Comparison of ENCODE assay signal across 7 mouse cellular contexts in the genomic region with DNA sequence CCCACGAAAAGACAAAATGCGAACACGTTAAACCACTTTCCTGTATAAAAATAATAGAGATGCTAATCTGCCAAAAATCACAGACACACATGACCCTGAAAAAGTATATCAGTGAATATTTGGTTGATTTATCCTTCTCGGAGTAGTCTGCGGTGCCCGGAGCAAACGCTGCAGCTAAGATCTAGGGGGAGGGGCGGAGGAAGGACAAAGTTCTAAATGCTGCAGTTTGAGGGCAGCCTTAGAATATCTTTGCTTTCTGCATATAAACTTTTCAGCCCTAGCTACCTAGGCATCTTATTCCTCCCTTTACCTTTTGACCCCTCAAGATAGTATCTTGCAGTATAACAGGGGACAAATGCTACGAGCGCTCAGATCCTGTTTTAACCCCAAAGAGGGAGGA. TPM values are rescaled to one million over a fixed set of nuclear protein-coding genes. Genes with fewer than 3 reads are reported as not detected.
DNase-seq lines count a peak whose midpoint lies in the region; ATAC-seq and TF ChIP-seq lines count a peak whose summit lies in the region.

No protein-coding gene starts in this region.

- H3K9ac ChIP-seq in lung, postnatal 0 days (replicated peaks; ENCODE audit: low read depth): no peak overlapping the region
- H3K9ac ChIP-seq in embryonic facial prominence, embryonic 11.5 days (replicated peaks; ENCODE audit: low read length): no peak overlapping the region
- peak overlapping the region; percentile 72 for H3K9ac ChIP-seq in hindbrain, embryonic 14.5 days
- peak overlapping the region; percentile 87 for H3K9ac ChIP-seq in neural tube, embryonic 13.5 days

- no peak overlapping the region for H3K4me2 ChIP-seq in lung, postnatal 0 days (replicated peaks; ENCODE audit: low read depth, low read length)
- H3K4me2 ChIP-seq in embryonic facial prominence, embryonic 11.5 days (ENCODE audit: low read depth, low read length): no peak overlapping the region
- peak overlapping the region; percentile 74 for H3K4me2 ChIP-seq in hindbrain, embryonic 14.5 days (replicated peaks)
- peak overlapping the region; percentile 72 for H3K4me2 ChIP-seq in neural tube, embryonic 13.5 days

- H3K4me3 ChIP-seq in lung, postnatal 0 days (ENCODE audit: low read depth, low read length): no peak overlapping the region
- no peak overlapping the region; the same call in 1 of the 2 replicates for H3K4me3 ChIP-seq in embryonic facial prominence, embryonic 11.5 days (ENCODE audit: low read depth, low read length)
- peak overlapping the region; percentile 46 for H3K4me3 ChIP-seq in hindbrain, embryonic 14.5 days (replicated peaks; ENCODE audit: low read length)
- peak overlapping the region; percentile 54 for H3K4me3 ChIP-seq in neural tube, embryonic 13.5 days

- no peak for ATAC-seq in lung, postnatal 0 days
- no peak for ATAC-seq in embryonic facial prominence, embryonic 11.5 days (replicated peaks; ENCODE audit: insufficient number of reproducible peaks, low FRiP score, low TSS enrichment, low read depth)
- ATAC-seq in hindbrain, embryonic 14.5 days (ENCODE audit: low FRiP score): no peak
- no peak for ATAC-seq in neural tube, embryonic 13.5 days (ENCODE audit: low read depth)

- no peak for TF ChIP-seq CTCF in lung, postnatal 0 days (IDR thresholded peaks at IDR 0.05)

- peaks cover 21% of the 10 kb centered on the region; the same call in 1 of the 2 replicates for H3K4me1 ChIP-seq in lung, postnatal 0 days (ENCODE audit: insufficient read depth, low read depth, low read length)
- peaks cover 4% of the 10 kb centered on the region; the same call in 1 of the 2 replicates for H3K4me1 ChIP-seq in embryonic facial prominence, embryonic 11.5 days (ENCODE audit: control insufficient read depth, insufficient read depth, low read length)
- H3K4me1 ChIP-seq in hindbrain, embryonic 14.5 days (replicated peaks; ENCODE audit: control insufficient read depth, insufficient read depth, low read length): 0 out of 2 replicates have a peak, but pooled peaks cover 7% of the 10 kb centered on the region
- H3K4me1 ChIP-seq in neural tube, embryonic 13.5 days (replicated peaks): peaks cover 33% of the 10 kb centered on the region

- H3K36me3 ChIP-seq in lung, postnatal 0 days (ENCODE audit: insufficient read depth, low read length): no peaks in the 10 kb centered on the region
- no peaks in the 10 kb centered on the region for H3K36me3 ChIP-seq in embryonic facial prominence, embryonic 11.5 days (replicated peaks; ENCODE audit: control insufficient read depth, insufficient read depth, low read depth, low read length)
- H3K36me3 ChIP-seq in hindbrain, embryonic 14.5 days (replicated peaks; ENCODE audit: control insufficient read depth, insufficient read depth): no peaks in the 10 kb centered on the region
- no peaks in the 10 kb centered on the region for H3K36me3 ChIP-seq in neural tube, embryonic 13.5 days

- peak; percentile 14 for DNase-seq in lung, postnatal 0 days (ENCODE audit: low spot score)
- DNase-seq in lung, postnatal 4 days: no peak
- peak; percentile 47 for DNase-seq in embryonic facial prominence, embryonic 11.5 days (ENCODE audit: low spot score)
- DNase-seq in hindbrain, embryonic 14.5 days (ENCODE audit: low spot score): peak; percentile 55
- no peak for DNase-seq in frontal cortex, postnatal 10 days (ENCODE audit: low spot score in 2 of 2)
- no peak for DNase-seq in urinary bladder, postnatal 14 days (ENCODE audit: low spot score)

- no peaks in the 10 kb centered on the region for H3K9me3 ChIP-seq in lung, postnatal 0 days (ENCODE audit: low read length)
- H3K9me3 ChIP-seq in embryonic facial prominence, embryonic 11.5 days (replicated peaks; ENCODE audit: control insufficient read depth, low read length): no peaks in the 10 kb centered on the region
- no peaks in the 10 kb centered on the region for H3K9me3 ChIP-seq in hindbrain, embryonic 14.5 days (ENCODE audit: control insufficient read depth, low read length)
- H3K9me3 ChIP-seq in neural tube, embryonic 13.5 days: no peaks in the 10 kb centered on the region

- peaks cover 71% of the 10 kb centered on the region for H3K27me3 ChIP-seq in lung, postnatal 0 days (replicated peaks; ENCODE audit: insufficient read depth, low read length)
- peaks cover 34% of the 10 kb centered on the region for H3K27me3 ChIP-seq in embryonic facial prominence, embryonic 11.5 days (ENCODE audit: control insufficient read depth, insufficient read depth, low read length)
- peaks cover 47% of the 10 kb centered on the region for H3K27me3 ChIP-seq in hindbrain, embryonic 14.5 days (ENCODE audit: control insufficient read depth, insufficient read depth, low read length)
- H3K27me3 ChIP-seq in neural tube, embryonic 13.5 days: peaks cover 74% of the 10 kb centered on the region

- no peak for TF ChIP-seq EP300 in lung, postnatal 0 days (IDR thresholded peaks at IDR 0.05)

- no peak overlapping the region for H3K27ac ChIP-seq in lung, postnatal 0 days (ENCODE audit: low read length)
- no peak overlapping the region for H3K27ac ChIP-seq in embryonic facial prominence, embryonic 11.5 days (replicated peaks; ENCODE audit: low read depth, low read length)
- peak overlapping the region; percentile 96 for H3K27ac ChIP-seq in hindbrain, embryonic 14.5 days
- H3K27ac ChIP-seq in neural tube, embryonic 13.5 days (replicated peaks): peak overlapping the region; percentile 97

- 3% methylated on average over 10 of the region's 10 CpGs for WGBS in lung, postnatal 0 days
- WGBS in embryonic facial prominence, embryonic 11.5 days: 1% methylated on average over 10 of the region's 10 CpGs
- under 1% methylated on average over 10 of the region's 10 CpGs for WGBS in hindbrain, embryonic 14.5 days
- WGBS in neural tube, embryonic 13.5 days: 1% methylated on average over 10 of the region's 10 CpGs

RNA-seq across cellular contexts. Expression of a gene that starts 1.4 kb away (rescaled TPM):
- polyA plus RNA-seq in lung, postnatal 0 days (2015; fragmentation: Nextera tagmentation; extraction: Ambion mirVana): 0.31 and 0.42 TPM in 2 replicates
- polyA plus RNA-seq in embryonic facial prominence, embryonic 11.5 days (2014; fragmentation: Nextera tagmentation; extraction: Ambion mirVana): 11.5 and 13.0 TPM in 2 replicates
- polyA plus RNA-seq in hindbrain, embryonic 14.5 days (2014; fragmentation: Nextera tagmentation; extraction: Ambion mirVana): 64.6 and 83.7 TPM in 2 replicates
- polyA plus RNA-seq in neural tube, embryonic 13.5 days (2015; fragmentation: Nextera tagmentation; extraction: Ambion mirVana): 74.3 and 74.7 TPM in 2 replicates

Comparison
In these comparisons a context has a peak if more than half of its experiments do, and no peak if none do; other contexts are left out.
1. DNase-seq: peak in lung, postnatal 0 days (single experiment), embryonic facial prominence, embryonic 11.5 days (single experiment) and hindbrain, embryonic 14.5 days (single experiment); none in lung, postnatal 4 days (0 of 2), frontal cortex, postnatal 10 days (0 of 2) and urinary bladder, postnatal 14 days (single experiment).
2. H3K27ac ChIP-seq: peak in hindbrain, embryonic 14.5 days (single experiment) and neural tube, embryonic 13.5 days (single experiment); none in lung, postnatal 0 days (single experiment) and embryonic facial prominence, embryonic 11.5 days (single experiment).
3. H3K4me2 ChIP-seq: peak in hindbrain, embryonic 14.5 days (single experiment) and neural tube, embryonic 13.5 days (single experiment); none in lung, postnatal 0 days (single experiment) and embryonic facial prominence, embryonic 11.5 days (single experiment).
4. H3K4me3 ChIP-seq: peak in hindbrain, embryonic 14.5 days (single experiment) and neural tube, embryonic 13.5 days (single experiment); none in lung, postnatal 0 days (single experiment) and embryonic facial prominence, embryonic 11.5 days (single experiment).
5. H3K9ac ChIP-seq: peak in hindbrain, embryonic 14.5 days (single experiment) and neural tube, embryonic 13.5 days (single experiment); none in lung, postnatal 0 days (single experiment) and embryonic facial prominence, embryonic 11.5 days (single experiment).